ENCODE assay signal across 25 mouse cellular contexts in genomic region chr15:61244511-61244910, GRCm38 (mm10).
A peak's percentile ranks its signal among the peaks of the same experiment; 100 is the strongest.
DNase-seq lines count a peak whose midpoint lies in the region; ATAC-seq and TF ChIP-seq lines count a peak whose summit lies in the region.
"Had no signal": no experiment of that assay in that cellular context is flagged by ENCODE, and none has a peak within 500 bp of the region (broad histone marks: within the 10 kb centered on the region; RNA-seq: fewer than 3 reads in every experiment).

No protein-coding gene starts in this region.

- no peak overlapping the region for H3K4me2 ChIP-seq in embryonic facial prominence, embryonic 11.5 days (ENCODE audit: low read depth, low read length)
- no peak overlapping the region for H3K4me2 ChIP-seq in lung, embryonic 14.5 days
- no peak overlapping the region for H3K4me2 ChIP-seq in midbrain, embryonic 13.5 days (replicated peaks)
- H3K4me2 ChIP-seq: embryonic facial prominence, embryonic 12.5 days; forebrain, embryonic 12.5 days; forebrain, embryonic 15.5 days had no signal

- H3K4me1 ChIP-seq in embryonic facial prominence, embryonic 11.5 days (ENCODE audit: control insufficient read depth, insufficient read depth, low read length): peaks cover 2% of the 10 kb centered on the region; the same call in 1 of the 2 replicates
- H3K4me1 ChIP-seq in embryonic facial prominence, embryonic 10.5 days: peaks cover 14% of the 10 kb centered on the region
- H3K4me1 ChIP-seq in lung, embryonic 14.5 days (ENCODE audit: insufficient read depth): no peaks in the 10 kb centered on the region
- no peaks in the 10 kb centered on the region for H3K4me1 ChIP-seq in midbrain, embryonic 13.5 days (replicated peaks)

- no peak for TF ChIP-seq CTCF in lung, embryonic 14.5 days (IDR thresholded peaks at IDR 0.05; ENCODE audit: low read depth)

- no peak for ATAC-seq in embryonic facial prominence, embryonic 11.5 days (replicated peaks; ENCODE audit: insufficient number of reproducible peaks, low FRiP score, low TSS enrichment, low read depth)
- ATAC-seq in lung, embryonic 14.5 days (ENCODE audit: insufficient read depth): no peak
- ATAC-seq in midbrain, embryonic 13.5 days: no peak
- ATAC-seq: CD4-positive, CD25-positive, alpha-beta regulatory T cell, adult 4 months; forebrain, embryonic 15.5 days; forebrain, postnatal 0 days had no signal

- WGBS in embryonic facial prominence, embryonic 11.5 days: 72% methylated on average over 2 of the region's 2 CpGs
- WGBS in embryonic facial prominence, embryonic 10.5 days: 78% methylated on average over 2 of the region's 2 CpGs
- 54% methylated on average over 2 of the region's 2 CpGs for WGBS in lung, embryonic 14.5 days
- WGBS in midbrain, embryonic 13.5 days: 86% methylated on average over 2 of the region's 2 CpGs

- peak; percentile 3 for DNase-seq in embryonic facial prominence, embryonic 11.5 days (ENCODE audit: low spot score)
- no peak for DNase-seq in embryonic facial prominence, embryonic 10.5 days (ENCODE audit: low spot score)
- peak; percentile 46 for DNase-seq in lung, embryonic 14.5 days
- no peak for DNase-seq in lung, postnatal 14 days
- peak; percentile 54 for DNase-seq in NIH3T3 (ENCODE audit: low read depth)
- no peak for DNase-seq in embryo, embryonic 11 days
- DNase-seq: adrenal gland, adult 2 months; adrenal gland, postnatal 10 days; adrenal gland, postnatal 25 days; B cell, adult 2 months; cerebellum, adult 11 months; cerebellum, adult 18-20 months; cerebellum, adult 8-10 months; cerebellum, adult 9-11 months; cerebellum, postnatal 14 days; cerebellum, postnatal 36 days; forebrain, postnatal 0 days had no signal

- no peaks in the 10 kb centered on the region for H3K36me3 ChIP-seq in embryonic facial prominence, embryonic 11.5 days (replicated peaks; ENCODE audit: control insufficient read depth, insufficient read depth, low read depth, low read length)
- H3K36me3 ChIP-seq in embryonic facial prominence, embryonic 10.5 days (replicated peaks): no peaks in the 10 kb centered on the region
- no peaks in the 10 kb centered on the region for H3K36me3 ChIP-seq in lung, embryonic 14.5 days (ENCODE audit: insufficient read depth)
- no peaks in the 10 kb centered on the region for H3K36me3 ChIP-seq in midbrain, embryonic 13.5 days
- H3K36me3 ChIP-seq: embryonic facial prominence, embryonic 12.5 days; forebrain, embryonic 10.5 days; forebrain, embryonic 12.5 days; forebrain, embryonic 15.5 days; G1E had no signal

- H3K9me3 ChIP-seq in embryonic facial prominence, embryonic 11.5 days (replicated peaks; ENCODE audit: control insufficient read depth, low read length): no peaks in the 10 kb centered on the region
- H3K9me3 ChIP-seq in embryonic facial prominence, embryonic 10.5 days: no peaks in the 10 kb centered on the region
- H3K9me3 ChIP-seq in lung, embryonic 14.5 days (ENCODE audit: low read depth, low read length): no peaks in the 10 kb centered on the region
- H3K9me3 ChIP-seq in midbrain, embryonic 13.5 days: no peaks in the 10 kb centered on the region
- H3K9me3 ChIP-seq: embryonic facial prominence, embryonic 12.5 days; forebrain, embryonic 10.5 days; forebrain, embryonic 12.5 days; forebrain, embryonic 15.5 days; G1E had no signal

- no peak overlapping the region for H3K27ac ChIP-seq in embryonic facial prominence, embryonic 11.5 days (replicated peaks; ENCODE audit: low read depth, low read length)
- no peak overlapping the region for H3K27ac ChIP-seq in embryonic facial prominence, embryonic 10.5 days (replicated peaks)
- no peak overlapping the region for H3K27ac ChIP-seq in lung, embryonic 14.5 days (ENCODE audit: low read depth)
- H3K27ac ChIP-seq in midbrain, embryonic 13.5 days: no peak overlapping the region
- H3K27ac ChIP-seq: embryonic facial prominence, embryonic 12.5 days; forebrain, embryonic 10.5 days; forebrain, embryonic 12.5 days; forebrain, embryonic 15.5 days had no signal

- H3K27me3 ChIP-seq in embryonic facial prominence, embryonic 11.5 days (ENCODE audit: control insufficient read depth, insufficient read depth, low read length): no peaks in the 10 kb centered on the region
- no peaks in the 10 kb centered on the region for H3K27me3 ChIP-seq in embryonic facial prominence, embryonic 10.5 days (replicated peaks; ENCODE audit: low read depth, poor library complexity, severe bottlenecking)
- no peaks in the 10 kb centered on the region for H3K27me3 ChIP-seq in lung, embryonic 14.5 days (ENCODE audit: insufficient read depth, low read length)
- H3K27me3 ChIP-seq in midbrain, embryonic 13.5 days: no peaks in the 10 kb centered on the region
- H3K27me3 ChIP-seq: CH12.LX; embryonic facial prominence, embryonic 12.5 days; forebrain, embryonic 12.5 days; forebrain, embryonic 15.5 days had no signal

- H3K4me3 ChIP-seq in embryonic facial prominence, embryonic 11.5 days (ENCODE audit: low read depth, low read length): no peak overlapping the region
- H3K4me3 ChIP-seq in embryonic facial prominence, embryonic 10.5 days: no peak overlapping the region
- H3K4me3 ChIP-seq in lung, embryonic 14.5 days (ENCODE audit: low read depth, low read length): no peak overlapping the region
- no peak overlapping the region for H3K4me3 ChIP-seq in midbrain, embryonic 13.5 days (replicated peaks)
- H3K4me3 ChIP-seq: embryonic facial prominence, embryonic 12.5 days; forebrain, embryonic 10.5 days; forebrain, embryonic 12.5 days; forebrain, embryonic 15.5 days had no signal

- no peak overlapping the region for H3K9ac ChIP-seq in embryonic facial prominence, embryonic 11.5 days (replicated peaks; ENCODE audit: low read length)
- H3K9ac ChIP-seq in lung, embryonic 14.5 days: no peak overlapping the region
- H3K9ac ChIP-seq in midbrain, embryonic 13.5 days (replicated peaks): no peak overlapping the region
- H3K9ac ChIP-seq: embryonic facial prominence, embryonic 12.5 days; forebrain, embryonic 12.5 days; forebrain, embryonic 15.5 days; forebrain, postnatal 0 days had no signal

Comparison
In these comparisons a context has a peak if more than half of its experiments do, and no peak if none do; other contexts are left out.
1. DNase-seq: peak in embryonic facial prominence, embryonic 11.5 days (single experiment), lung, embryonic 14.5 days (single experiment) and NIH3T3 (single experiment); none in embryonic facial prominence, embryonic 10.5 days (single experiment), lung, postnatal 14 days (single experiment) and embryo, embryonic 11 days (single experiment).